ENCODE assay signal across 11 mouse cellular contexts in the genomic region with DNA sequence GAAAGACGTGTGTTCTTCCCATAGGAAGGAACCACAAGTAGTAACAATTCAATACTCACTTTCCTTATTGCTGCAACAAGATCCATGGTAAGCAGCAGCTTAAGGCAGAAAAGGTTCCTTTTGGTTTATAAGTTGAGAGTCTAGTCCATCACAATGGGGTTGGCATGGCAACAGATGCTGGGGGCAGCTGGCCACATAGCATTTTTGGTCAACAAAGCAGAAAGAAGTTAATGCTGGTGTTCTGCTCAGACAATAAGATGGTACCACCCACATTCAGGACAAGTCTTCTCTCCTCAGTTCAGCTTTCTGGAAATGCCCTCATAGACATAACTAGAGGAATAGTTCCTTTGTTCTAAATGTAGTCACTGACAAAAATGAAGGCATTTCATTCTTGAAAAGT. TPM values are rescaled to one million over a fixed set of nuclear protein-coding genes. Genes with fewer than 3 reads are reported as not detected.
DNase-seq lines count a peak whose midpoint lies in the region; ATAC-seq and TF ChIP-seq lines count a peak whose summit lies in the region.
"Had no signal": no experiment of that assay in that cellular context is flagged by ENCODE, and none has a peak within 500 bp of the region (broad histone marks: within the 10 kb centered on the region; RNA-seq: fewer than 3 reads in every experiment).

A gene (minus strand): TSS at position 101 of the 400 bp plus-strand sequence.

- H3K27ac ChIP-seq in bone marrow macrophage, adult 2 months (ENCODE audit: insufficient read depth, low read depth, low read length) = no peak within 1 kb of the TSS
- H3K27ac ChIP-seq in heart, embryonic 15.5 days = no peak within 1 kb of the TSS
- no peak within 1 kb of the TSS for H3K27ac ChIP-seq in thymus, adult 2 months (ENCODE audit: control insufficient read depth, insufficient read depth, low read length)
- no peak within 1 kb of the TSS for H3K27ac ChIP-seq in intestine, embryonic 16.5 days (ENCODE audit: low read length)
- H3K27ac ChIP-seq: liver, embryonic 14.5 days had no signal

- no peak for TF ChIP-seq POLR2A in bone marrow macrophage, adult 2 months (IDR thresholded peaks at IDR 0.05; ENCODE audit: borderline replicate concordance, low read depth, low read length)
- no peak for TF ChIP-seq POLR2A in thymus, adult 2 months (IDR thresholded peaks at IDR 0.05; ENCODE audit: control insufficient read depth, extremely low read depth, insufficient read depth, low read length, poor library complexity)

- no peaks in the 10 kb centered on the region for H3K4me1 ChIP-seq in bone marrow macrophage, adult 2 months (ENCODE audit: control insufficient read depth, insufficient read depth, low read length)
- no peaks in the 10 kb centered on the region for H3K4me1 ChIP-seq in heart, embryonic 15.5 days (replicated peaks)
- H3K4me1 ChIP-seq in thymus, adult 2 months (replicated peaks; ENCODE audit: control insufficient read depth, insufficient read depth, low read length) = no peaks in the 10 kb centered on the region
- H3K4me1 ChIP-seq in intestine, embryonic 16.5 days (ENCODE audit: control insufficient read depth, insufficient read depth, low read length) = no peaks in the 10 kb centered on the region

- no peaks in the 10 kb centered on the region for H3K36me3 ChIP-seq in heart, embryonic 15.5 days
- H3K36me3 ChIP-seq in thymus, adult 2 months (ENCODE audit: control insufficient read depth, insufficient read depth, low read length) = no peaks in the 10 kb centered on the region
- H3K36me3 ChIP-seq in intestine, embryonic 16.5 days (ENCODE audit: control insufficient read depth, insufficient read depth, low read length) = no peaks in the 10 kb centered on the region

- no peaks in the 10 kb centered on the region for H3K9me3 ChIP-seq in heart, embryonic 15.5 days (replicated peaks)
- H3K9me3 ChIP-seq in intestine, embryonic 16.5 days (ENCODE audit: control insufficient read depth, low read length) = no peaks in the 10 kb centered on the region

- DNase-seq in frontal cortex, adult 2 months (ENCODE audit: extremely low spot score in 1 of 2, low spot score in 1 of 2) = no peak
- no peak for DNase-seq in frontal cortex, postnatal 14 days (ENCODE audit: low spot score in 2 of 2)
- no peak for DNase-seq in layer of hippocampus, postnatal 36 days
- no peak for DNase-seq in thymus, adult 2 months
- DNase-seq in spleen, adult 18-20 months = no peak
- DNase-seq: adrenal gland, postnatal 36 days; kidney, adult 18-20 months had no signal

- H3K27me3 ChIP-seq in heart, embryonic 15.5 days = no peaks in the 10 kb centered on the region
- H3K27me3 ChIP-seq in thymus, adult 2 months (ENCODE audit: control insufficient read depth, insufficient read depth, low read length) = no peaks in the 10 kb centered on the region
- no peaks in the 10 kb centered on the region for H3K27me3 ChIP-seq in intestine, embryonic 16.5 days (replicated peaks; ENCODE audit: control insufficient read depth, insufficient read depth, low read length)

- H3K4me3 ChIP-seq in bone marrow macrophage, adult 2 months (ENCODE audit: insufficient read depth, low read length) = no peak within 1 kb of the TSS
- no peak within 1 kb of the TSS for H3K4me3 ChIP-seq in heart, embryonic 15.5 days
- no peak within 1 kb of the TSS for H3K4me3 ChIP-seq in thymus, adult 2 months (ENCODE audit: control insufficient read depth, insufficient read depth, low read length)
- H3K4me3 ChIP-seq in intestine, embryonic 16.5 days (ENCODE audit: low read length) = no peak within 1 kb of the TSS

- H3K9ac ChIP-seq in heart, embryonic 15.5 days = no peak within 1 kb of the TSS
- no peak within 1 kb of the TSS for H3K9ac ChIP-seq in intestine, embryonic 16.5 days (ENCODE audit: low read depth, low read length)
- H3K9ac ChIP-seq: liver, embryonic 14.5 days had no signal

- ATAC-seq in heart, embryonic 15.5 days (replicated peaks; ENCODE audit: insufficient number of reproducible peaks, insufficient read depth, low FRiP score, low read depth) = no peak
- no peak for ATAC-seq in intestine, embryonic 16.5 days

- TF ChIP-seq CTCF in bone marrow macrophage, adult 2 months (IDR thresholded peaks at IDR 0.05; ENCODE audit: low read depth, low read length) = no peak
- TF ChIP-seq CTCF in thymus, adult 2 months (IDR thresholded peaks at IDR 0.05; ENCODE audit: borderline replicate concordance, control insufficient read depth, extremely low read depth, insufficient read depth, low read length, poor library complexity) = no peak

- H3K4me2 ChIP-seq in heart, embryonic 15.5 days = no peak within 1 kb of the TSS
- H3K4me2 ChIP-seq in intestine, embryonic 16.5 days (ENCODE audit: low read depth, low read length) = no peak within 1 kb of the TSS

- WGBS in heart, embryonic 15.5 days = 54% methylated on average over 1 of the region's 1 CpGs
- 98% methylated on average over 1 of the region's 1 CpGs for WGBS in thymus, adult 2 months
- 50% methylated on average over 1 of the region's 1 CpGs for WGBS in intestine, embryonic 16.5 days

RNA-seq across cellular contexts. Expression of the gene that starts here (rescaled TPM):
- polyA plus RNA-seq in frontal cortex, adult 2 months (2012; rRNA removed) = 38.7 and 41.7 TPM in 2 replicates
- 7.8 and 11.1 TPM in 2 replicates for polyA plus RNA-seq in bone marrow macrophage, adult 2 months (2012; ENCODE audit: insufficient read depth, insufficient read length, missing spikeins)
- polyA plus RNA-seq in heart, embryonic 15.5 days (2015; fragmentation: Nextera tagmentation; extraction: Ambion mirVana) = 22.5 and 26.1 TPM in 2 replicates
- 10 to 100 TPM; 36.9 to 38.9 TPM for total RNA-seq in layer of hippocampus, postnatal 36 days (2021)
- polyA plus RNA-seq in thymus, adult 2 months (2012; rRNA removed) = 1.9 and 2.3 TPM in 2 replicates
- polyA plus RNA-seq in intestine, embryonic 16.5 days (2015; fragmentation: Nextera tagmentation; extraction: Ambion mirVana) = 3.2 and 3.3 TPM in 2 replicates
